Mouse (Mus musculus) forebrain, embryonic 10.5 days (tissue): ENCODE results near the gene Klhl25. TPM values are rescaled to one million over a fixed set of nuclear protein-coding genes. Genes with fewer than 3 reads are reported as not detected.
"Not testable (repeated sequence)": the region's sequence is repeated elsewhere in the genome, so short reads cannot be mapped to it uniquely, and the experiment has no call there.

ENCODE experiments used
- DNase-seq: peaks from one replicate; pipeline ENCODE4 v3.0.0-alpha.2; 2017; ENCODE audit warnings: low spot score; ENCODE audit errors: extremely low spot score
- H3K27ac ChIP-seq: fragments of 300-500 bp; sonication (generic); 2 replicates; pipeline ENCODE4 v1.5.1; 2016; ENCODE audit warnings: mild to moderate bottlenecking
- H3K27me3 ChIP-seq: fragments of 300-500 bp; sonication (generic); 2 replicates; pipeline ENCODE4 v1.6.1; 2016; ENCODE audit warnings: mild to moderate bottlenecking; ENCODE audit not compliant: poor library complexity, severe bottlenecking
- H3K36me3 ChIP-seq: fragments of 300-500 bp; sonication (generic); replicated peaks from 2 replicates; pipeline ENCODE4 v1.6.1; 2016; ENCODE audit warnings: mild to moderate bottlenecking, moderate library complexity
- H3K4me1 ChIP-seq: fragments of 300-500 bp; sonication (generic); 2 replicates; pipeline ENCODE4 v1.6.1; 2016
- H3K4me3 ChIP-seq: fragments of 300-500 bp; sonication (generic); 2 replicates; pipeline ENCODE4 v1.5.1; 2016; ENCODE audit warnings: mild to moderate bottlenecking, moderate library complexity
- H3K9me3 ChIP-seq: fragments of 300-500 bp; sonication (generic); 2 replicates; pipeline ENCODE4 v1.6.1; 2016; ENCODE audit warnings: mild to moderate bottlenecking, moderate library complexity
- WGBS: fragments of 180-500 bp; shearing (Covaris S2); methylation state at CpG from one replicate; pipeline ENCODE4 v1.1.7; 2016; 5-methylcytosine and 5-hydroxymethylcytosine counted together
- polyA plus RNA-seq: library from polyadenylated mRNA; unstranded; fragments of >200 nt; fragmentation: Nextera tagmentation; extraction: Ambion mirVana; gene quantifications from 2 replicates; pipeline ENCODE4 v1.2.1, GENCODE M21; 2016

Gene Klhl25
- polyA plus RNA-seq, 1 experiment from 2014 or later, result 24.2 TPM

DNA sequence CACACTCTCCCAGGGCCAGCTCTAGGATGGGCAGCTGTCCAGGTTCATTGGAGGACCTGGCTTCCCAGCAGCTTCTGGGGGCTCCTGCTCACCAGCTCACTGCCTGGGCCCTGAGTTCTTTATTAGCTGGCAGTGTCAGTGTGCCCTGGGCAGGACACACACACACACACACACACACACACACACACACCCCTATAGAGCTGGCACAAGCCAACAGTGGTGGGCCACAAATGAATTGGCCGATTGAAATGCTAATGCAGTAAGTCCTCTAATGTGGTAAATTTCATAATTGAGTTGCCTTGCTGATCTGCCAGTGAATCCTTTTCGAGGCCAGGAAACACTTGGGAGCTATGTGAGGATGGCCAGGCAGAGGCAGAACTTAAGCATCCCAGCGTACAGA is 2.3 kb downstream of the Klhl25 start:
- not testable (repeated sequence) for H3K4me3 ChIP-seq, DNase-seq, H3K27ac ChIP-seq, H3K27me3 ChIP-seq, H3K9me3 ChIP-seq
- peaks cover 69% of the 10 kb centered on the region for H3K4me1 ChIP-seq
- WGBS, result 91% methylated on average over 1 of the region's 3 CpGs
- H3K36me3 ChIP-seq, result peaks cover 18% of the 10 kb centered on the region

DNA sequence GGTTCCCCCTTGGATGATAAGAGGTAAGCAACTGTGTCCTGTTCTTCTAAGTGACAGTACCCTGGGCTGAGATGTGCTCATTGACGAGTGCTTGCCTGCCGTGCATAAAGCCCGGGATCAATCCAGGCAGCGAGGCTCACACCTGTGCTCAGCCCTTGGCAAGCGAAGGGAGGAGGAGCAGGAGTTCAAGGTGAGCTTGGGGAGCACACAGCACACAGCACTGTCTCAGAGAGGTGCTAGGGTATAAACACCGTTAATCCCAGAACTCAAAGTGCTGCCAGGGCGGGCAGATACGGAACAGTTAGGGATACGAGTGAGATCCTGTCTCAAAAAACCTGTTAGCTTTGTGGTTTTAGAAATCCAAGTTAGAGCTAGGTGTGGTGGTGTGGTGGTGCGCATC is 3.2 kb downstream of the Klhl25 start:
- Histone ChIP-seq H3K9me3 (no peaks in the 10 kb centered on the region), H3K4me3 (no peak overlapping the region), H3K27me3 (no peaks in the 10 kb centered on the region), H3K27ac (0 out of 2 replicates have a peak overlapping the region, but pooled peaks have one; percentile 82), H3K36me3 (peaks cover 23% of the 10 kb centered on the region), H3K4me1 (peaks cover 78% of the 10 kb centered on the region)
- DNase-seq, result no peak
- WGBS, result 87% methylated on average over 10 of the region's 10 CpGs

DNA sequence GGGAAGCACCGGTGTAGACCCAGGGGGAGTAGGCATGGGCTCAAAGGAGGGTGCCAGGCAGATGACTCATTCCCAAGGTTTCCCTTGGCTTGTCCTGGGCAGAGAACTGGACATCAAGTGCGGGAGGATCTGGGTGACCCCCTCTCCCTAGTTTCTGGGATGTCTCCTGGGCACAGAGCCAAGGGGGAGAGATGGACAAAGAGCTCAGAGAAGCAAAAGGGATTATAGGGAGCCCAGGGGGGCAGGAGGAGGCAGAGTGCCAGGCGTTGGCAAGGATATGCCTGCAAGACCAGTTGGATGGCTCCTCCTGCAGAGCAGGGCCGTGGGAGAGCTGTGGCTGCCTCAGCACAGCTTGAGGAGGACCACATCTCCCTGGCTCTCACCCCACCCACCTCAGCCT is 4.3 kb downstream of the Klhl25 start:
- Histone ChIP-seq H3K9me3 (no peaks in the 10 kb centered on the region), H3K36me3 (peaks cover 32% of the 10 kb centered on the region), H3K27ac (peak overlapping the region; percentile 82), H3K27me3 (no peaks in the 10 kb centered on the region), H3K4me1 (peaks cover 76% of the 10 kb centered on the region), H3K4me3 (0 out of 2 replicates have a peak overlapping the region, but pooled peaks have one; percentile 2)
- DNase-seq, result no peak
- WGBS, result 63% methylated on average over 4 of the region's 4 CpGs

DNA sequence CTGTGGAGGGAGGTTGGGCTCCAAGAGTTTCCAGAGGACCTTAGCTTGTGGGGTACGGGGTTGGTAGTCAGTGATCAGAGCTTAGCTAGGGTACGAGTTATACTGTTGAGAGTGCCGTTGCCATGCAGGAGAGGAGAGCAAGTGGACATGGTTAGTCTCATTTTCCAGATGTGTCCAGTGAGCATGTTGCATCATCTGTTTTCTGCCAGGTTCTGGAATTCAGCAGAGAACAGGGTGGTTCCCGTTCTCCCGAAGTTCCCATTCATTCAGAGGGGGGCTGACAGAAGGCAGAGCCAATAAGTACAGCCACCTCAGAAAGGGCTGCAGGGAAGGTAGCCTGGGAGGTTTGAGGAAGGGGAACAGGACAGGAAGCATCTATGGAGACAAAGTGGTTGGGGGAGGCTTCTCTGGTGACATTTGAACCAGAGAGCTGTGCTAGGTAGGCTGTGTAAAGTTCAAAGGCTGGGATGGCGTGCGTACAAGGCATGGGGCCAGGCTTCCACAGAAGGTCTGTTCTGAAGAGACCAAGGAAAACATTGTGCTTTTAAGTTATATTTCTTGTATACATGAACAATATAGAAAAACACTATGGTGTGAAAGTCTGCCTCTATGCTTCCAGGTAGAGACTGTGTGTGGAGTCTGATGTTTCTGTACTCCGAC is 5.2 kb downstream of the Klhl25 start:
- H3K27ac ChIP-seq, result peak overlapping the region; percentile 82
- no peaks in the 10 kb centered on the region for H3K27me3 ChIP-seq
- peaks cover 35% of the 10 kb centered on the region for H3K36me3 ChIP-seq
- no peak for DNase-seq
- H3K4me3 ChIP-seq, result no peak overlapping the region
- H3K4me1 ChIP-seq, result peaks cover 69% of the 10 kb centered on the region
- WGBS, result 75% methylated on average over 8 of the region's 8 CpGs
- H3K9me3 ChIP-seq, result no peaks in the 10 kb centered on the region

DNA sequence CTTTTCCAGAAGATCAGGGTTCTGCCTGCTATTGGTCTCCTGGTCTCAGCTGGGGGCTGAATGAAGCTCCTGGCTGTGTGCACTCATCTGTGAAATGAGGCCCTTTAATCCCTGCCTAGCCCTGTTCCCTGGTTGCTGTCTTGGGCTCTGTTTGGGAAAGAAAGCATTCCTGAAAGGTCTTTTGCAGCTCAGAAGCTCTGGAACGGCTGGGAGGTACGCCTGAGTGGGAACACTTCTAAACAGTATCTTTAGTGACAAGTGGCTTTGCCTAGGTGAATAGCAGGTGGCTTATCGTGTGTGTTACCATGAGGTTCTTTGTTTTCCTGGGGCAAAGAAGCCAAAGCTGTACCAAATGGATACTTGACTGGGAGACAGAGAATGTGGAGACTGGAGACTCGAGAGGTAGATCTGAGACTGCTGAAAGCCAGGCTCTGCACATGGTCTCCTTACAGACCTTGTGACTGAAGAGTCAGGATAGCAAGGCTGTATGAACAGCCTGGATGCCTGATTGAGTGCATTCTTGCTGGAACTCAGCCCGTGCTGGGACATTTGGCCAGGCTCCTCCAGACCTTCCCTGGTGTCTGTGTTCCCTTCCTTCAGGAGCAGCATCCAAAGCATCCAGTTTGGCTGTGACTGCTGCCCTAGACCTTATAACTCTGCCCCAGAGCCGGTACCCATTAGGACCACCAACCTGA is 6.3 kb downstream of the Klhl25 start:
- no peaks in the 10 kb centered on the region for H3K27me3 ChIP-seq
- peak overlapping the region; percentile 82 for H3K27ac ChIP-seq
- H3K36me3 ChIP-seq, result peaks cover 41% of the 10 kb centered on the region
- DNase-seq, result peak; percentile 69
- H3K4me1 ChIP-seq, result peaks cover 62% of the 10 kb centered on the region
- WGBS, result 20% methylated on average over 6 of the region's 6 CpGs
- no peaks in the 10 kb centered on the region for H3K9me3 ChIP-seq
- H3K4me3 ChIP-seq, result peak overlapping the region; percentile 14; the same call in 1 of the 2 replicates

GRCm38 (mm10) chr7:75855028-75855427 is 6.9 kb downstream of the Klhl25 start:
- Histone ChIP-seq H3K27ac (peak overlapping the region; percentile 82), H3K4me1 (peaks cover 56% of the 10 kb centered on the region), H3K27me3 (no peaks in the 10 kb centered on the region), H3K4me3 (peak overlapping the region; percentile 14; the same call in 1 of the 2 replicates), H3K36me3 (peaks cover 47% of the 10 kb centered on the region), H3K9me3 (no peaks in the 10 kb centered on the region)
- no peak for DNase-seq
- WGBS, result 74% methylated on average over 6 of the region's 6 CpGs

- no peaks in the 10 kb centered on the region for H3K9me3 ChIP-seq
- DNase-seq, result no peak
- H3K27me3 ChIP-seq, result no peaks in the 10 kb centered on the region
- WGBS, result 78% methylated on average over 11 of the region's 11 CpGs
- no peak overlapping the region for H3K4me3 ChIP-seq
- H3K27ac ChIP-seq, result 0 out of 2 replicates have a peak overlapping the region, but pooled peaks have one; percentile 82
- H3K4me1 ChIP-seq, result peaks cover 50% of the 10 kb centered on the region
- peaks cover 47% of the 10 kb centered on the region for H3K36me3 ChIP-seq
Observed at GRCm38 (mm10) chr7:75856259-75856658, 8.1 kb downstream of the Klhl25 start.

- Histone ChIP-seq H3K4me1 (peaks cover 15% of the 10 kb centered on the region), H3K4me3 (no peak overlapping the region), H3K9me3 (peaks cover 7% of the 10 kb centered on the region; the same call in 1 of the 2 replicates), H3K27ac (no peak overlapping the region), H3K27me3 (no peaks in the 10 kb centered on the region), H3K36me3 (peaks cover 59% of the 10 kb centered on the region)
- no peak for DNase-seq
- 90% methylated on average over 9 of the region's 9 CpGs for WGBS
Observed at GRCm38 (mm10) chr7:75859771-75860196, 11.7 kb downstream of the Klhl25 start.

GRCm38 (mm10) chr7:75861638-75862426 is 13.7 kb downstream of the Klhl25 start:
- not testable (repeated sequence) for H3K27me3 ChIP-seq, H3K27ac ChIP-seq, DNase-seq, H3K4me1 ChIP-seq, H3K4me3 ChIP-seq
- peaks cover 10% of the 10 kb centered on the region; the same call in 1 of the 2 replicates for H3K9me3 ChIP-seq
- WGBS, result 94% methylated on average over 7 of the region's 7 CpGs
- H3K36me3 ChIP-seq, result peaks cover 71% of the 10 kb centered on the region

DNA sequence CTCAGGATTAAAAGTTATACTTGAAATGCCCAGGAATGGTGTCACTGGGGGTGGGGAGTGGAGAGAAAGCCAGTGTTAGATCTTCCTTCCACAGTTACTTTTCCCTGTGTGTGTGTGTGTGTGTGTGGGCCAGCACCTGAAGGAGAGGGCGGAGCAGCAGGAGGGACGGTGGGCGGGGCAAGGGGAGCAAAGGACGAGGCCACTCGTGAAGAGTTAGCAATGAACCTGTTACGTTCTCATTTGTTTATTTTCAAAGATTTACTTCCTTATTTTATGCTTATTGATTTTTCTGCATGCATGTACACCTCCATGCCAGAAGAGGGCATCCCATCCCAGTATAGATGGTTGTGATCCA is 14.3 kb downstream of the Klhl25 start:
- H3K27me3 ChIP-seq, H3K4me3 ChIP-seq, DNase-seq, H3K4me1 ChIP-seq, H3K27ac ChIP-seq: not testable (repeated sequence)
- WGBS, result 84% methylated on average over 6 of the region's 6 CpGs
- peaks cover 10% of the 10 kb centered on the region; the same call in 1 of the 2 replicates for H3K9me3 ChIP-seq
- peaks cover 71% of the 10 kb centered on the region for H3K36me3 ChIP-seq

DNA sequence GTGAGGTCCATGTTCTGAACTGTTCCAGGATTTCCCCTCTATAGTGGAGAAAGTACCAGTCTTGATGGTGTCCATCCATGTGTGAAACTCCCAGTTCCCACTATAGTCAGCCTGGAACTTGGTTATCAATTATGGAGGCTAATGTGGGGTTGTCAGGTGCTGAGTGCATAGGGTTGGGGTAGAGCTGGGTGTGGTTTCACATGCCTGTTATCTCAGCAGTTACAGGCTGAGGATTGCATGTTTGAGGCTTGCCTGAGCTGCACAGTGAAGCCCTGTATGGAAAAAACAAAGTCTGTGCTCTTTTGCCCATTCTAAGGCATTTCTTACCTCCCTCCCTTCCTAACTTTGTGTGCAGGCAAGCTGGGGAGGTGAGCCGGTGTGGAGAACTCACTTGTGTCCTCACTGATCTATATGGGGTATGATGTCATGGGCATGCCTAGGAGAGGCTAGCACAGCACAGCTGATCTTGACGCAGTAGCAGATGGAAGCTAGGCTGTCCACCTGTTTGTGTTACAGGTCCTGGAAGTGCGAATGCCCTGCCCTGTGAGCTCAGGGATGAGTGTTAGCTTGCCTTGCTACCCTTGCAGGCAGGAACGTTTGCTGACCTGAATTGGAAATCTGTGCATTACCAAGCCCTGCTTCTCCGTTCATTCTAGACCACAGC is 15.3 kb downstream of the Klhl25 start:
- peaks cover 78% of the 10 kb centered on the region for H3K36me3 ChIP-seq
- H3K27ac ChIP-seq, H3K27me3 ChIP-seq, DNase-seq, H3K4me1 ChIP-seq, H3K4me3 ChIP-seq: not testable (repeated sequence)
- peaks cover 10% of the 10 kb centered on the region; the same call in 1 of the 2 replicates for H3K9me3 ChIP-seq
- whole genome bisulfite sequencing, result 92% methylated on average over 5 of the region's 5 CpGs

DNA sequence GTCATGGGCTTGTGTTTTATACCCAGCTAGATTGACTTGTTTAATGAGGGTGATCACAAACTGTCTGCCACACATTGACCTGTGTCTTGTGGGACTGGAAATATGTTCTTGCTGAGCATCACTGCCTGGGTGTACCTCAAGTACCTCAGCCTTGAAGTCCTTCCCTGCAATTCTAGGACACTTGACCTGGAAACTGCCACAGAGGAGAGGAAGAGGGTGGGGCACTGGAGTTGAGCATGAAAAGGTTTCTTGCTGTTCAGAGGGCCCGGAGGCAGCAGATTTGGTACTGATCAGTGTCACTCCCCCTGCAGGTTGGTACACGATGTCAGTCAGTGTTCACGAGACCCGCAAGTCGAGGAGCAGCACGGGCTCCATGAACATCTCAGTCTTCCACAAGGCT is 16.9 kb downstream of the Klhl25 start:
- Histone ChIP-seq H3K27ac (no peak overlapping the region), H3K36me3 (peaks cover 80% of the 10 kb centered on the region), H3K4me3 (no peak overlapping the region), H3K9me3 (peaks cover 10% of the 10 kb centered on the region; the same call in 1 of the 2 replicates), H3K4me1 (0 out of 2 replicates have a peak, but pooled peaks cover 5% of the 10 kb centered on the region), H3K27me3 (no peaks in the 10 kb centered on the region)
- no peak for DNase-seq
- 93% methylated on average over 6 of the region's 6 CpGs for WGBS
